Mouse (Mus musculus): ENCODE measurements around the gene Ankrd2.

DNA sequence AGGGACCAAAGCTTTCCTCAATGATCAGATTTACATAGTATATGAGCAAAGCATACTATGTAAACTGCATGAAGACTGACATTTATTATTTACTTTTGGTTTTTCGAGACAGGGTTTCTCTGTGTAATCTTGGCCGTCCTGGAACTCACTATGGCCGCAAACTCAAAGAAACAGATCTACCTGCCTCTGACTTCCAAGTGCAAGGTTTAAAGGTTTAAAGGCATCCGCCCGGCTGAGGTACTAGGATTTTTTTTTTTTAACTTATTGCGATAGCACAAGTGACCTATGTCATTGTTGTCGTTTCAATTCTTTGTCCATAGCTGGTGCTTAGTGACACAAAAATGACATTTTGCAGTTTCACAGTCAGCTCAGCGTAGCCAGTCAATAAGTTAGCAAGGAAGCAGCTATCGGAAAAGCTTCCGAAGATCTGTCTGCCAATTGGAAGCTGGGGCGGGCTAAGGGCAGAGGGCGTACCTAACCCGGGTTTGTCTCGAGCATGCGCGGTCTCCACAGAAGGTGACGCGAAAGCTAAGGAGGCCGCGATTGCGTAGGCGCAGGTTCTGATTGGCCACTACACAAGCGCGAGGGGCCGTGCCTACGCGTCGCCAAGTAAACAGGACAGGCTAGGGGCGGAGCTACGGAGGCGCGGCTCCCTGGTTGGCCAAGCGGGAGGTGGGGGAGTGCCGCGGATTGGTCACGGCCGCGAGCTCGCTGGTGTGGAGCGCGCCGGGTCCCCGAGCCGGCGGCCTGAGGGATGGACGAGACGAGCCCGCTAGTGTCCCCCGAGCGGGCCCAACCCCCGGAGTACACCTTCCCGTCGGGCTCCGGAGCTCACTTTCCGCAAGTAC is 54.2 kb downstream of the Ankrd2 start, which contains the start of gene Pi4k2a:
- TF ChIP-seq CTCF (IDR thresholded peaks at IDR 0.05; ENCODE audit: low read depth) = no peak
- TF ChIP-seq EP300 (IDR thresholded peaks at IDR 0.05; ENCODE audit: low read depth) = no peak
